Mouse (Mus musculus): ENCODE measurements around the gene Ocrl. TPM values are rescaled to one million over a fixed set of nuclear protein-coding genes. Genes with fewer than 3 reads are reported as not detected.

Gene Ocrl
- polyA plus RNA-seq, 1 experiment from 2014 or later, result 35.3 TPM

DNA sequence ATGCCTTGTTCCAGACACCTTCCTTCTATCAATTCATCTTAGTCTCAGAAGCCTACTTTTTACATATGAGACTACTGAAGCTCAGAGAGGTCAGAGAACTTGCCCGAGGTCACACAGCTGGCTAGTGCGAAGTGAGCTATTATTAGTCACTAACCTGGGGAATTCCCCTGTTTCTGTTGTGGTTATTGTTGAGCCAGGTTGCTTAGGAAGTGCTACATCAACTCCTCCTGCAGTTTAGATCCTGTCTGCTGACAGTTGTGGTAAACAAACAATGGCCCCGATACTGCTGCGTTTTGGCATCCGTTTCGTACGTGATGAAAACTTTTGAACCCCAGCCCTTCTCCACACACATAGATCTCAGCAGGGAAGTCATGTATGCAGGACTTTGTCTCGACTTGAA, 86.2 kb downstream of the Ocrl start:
- no peak overlapping the region for H3K4me3 ChIP-seq (ENCODE audit: low read depth, low read length)
- no peaks in the 10 kb centered on the region for H3K9me3 ChIP-seq (replicated peaks; ENCODE audit: control insufficient read depth, low read length, poor library complexity, severe bottlenecking)
- 86% methylated on average over 8 of the region's 8 CpGs for WGBS
- H3K27ac ChIP-seq (ENCODE audit: low read length), result no peak overlapping the region
- ATAC-seq, result no peak
- no peaks in the 10 kb centered on the region for H3K27me3 ChIP-seq (ENCODE audit: control insufficient read depth, insufficient read depth, low read depth, low read length)
- no peak overlapping the region for H3K4me2 ChIP-seq (ENCODE audit: low read length)
- H3K9ac ChIP-seq (ENCODE audit: low read depth, low read length), result no peak overlapping the region
- H3K36me3 ChIP-seq (ENCODE audit: control insufficient read depth, insufficient read depth, low read length), result no peaks in the 10 kb centered on the region
- no peaks in the 10 kb centered on the region for H3K4me1 ChIP-seq (ENCODE audit: control insufficient read depth, insufficient read depth, low read length)

DNA sequence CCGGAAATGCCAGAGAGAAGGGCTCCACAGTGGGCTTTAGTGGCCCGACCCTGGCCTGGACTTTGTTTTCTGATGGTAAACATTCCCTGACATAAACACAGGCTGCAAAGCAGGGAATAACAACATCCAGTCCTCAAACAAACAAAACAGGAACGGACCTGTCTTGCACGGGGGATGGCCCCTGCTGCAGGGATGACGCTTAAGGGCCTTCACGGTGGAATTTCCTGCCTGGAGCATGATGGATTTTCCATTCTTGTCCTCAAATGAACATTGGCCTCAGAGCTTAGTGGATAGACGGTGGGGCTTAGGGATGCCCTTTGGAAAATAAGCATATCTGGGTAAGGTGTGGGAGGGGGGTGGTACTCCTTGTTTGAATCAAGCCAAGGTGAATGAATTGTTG, 89.0 kb downstream of the Ocrl start:
- WGBS, result 87% methylated on average over 7 of the region's 7 CpGs

DNA sequence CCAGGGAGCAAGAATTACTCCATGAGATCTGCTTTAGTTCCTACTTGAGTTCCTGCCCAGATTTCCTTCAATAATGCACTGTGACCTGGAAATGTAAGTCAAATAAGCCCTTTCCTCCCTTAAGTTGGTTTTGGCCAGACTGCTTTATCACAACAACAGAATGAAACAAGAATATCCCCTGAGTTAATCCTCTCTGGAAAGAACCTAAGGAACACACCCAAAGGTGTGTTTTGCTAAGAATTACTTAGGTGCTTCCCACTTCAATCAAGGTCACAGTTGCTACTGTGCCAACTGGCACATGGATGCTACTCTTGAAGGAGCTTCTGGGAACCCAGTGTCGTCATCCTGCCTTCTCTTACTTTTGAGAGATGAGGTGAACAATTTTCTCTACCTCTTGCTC, 92.6 kb downstream of the Ocrl start:
- Histone ChIP-seq H3K4me1 (ENCODE audit: control insufficient read depth, insufficient read depth, low read length) (no peaks in the 10 kb centered on the region), H3K4me2 (ENCODE audit: low read length) (no peak overlapping the region), H3K36me3 (ENCODE audit: control insufficient read depth, insufficient read depth, low read length) (no peaks in the 10 kb centered on the region), H3K9me3 (replicated peaks; ENCODE audit: control insufficient read depth, low read length, poor library complexity, severe bottlenecking) (no peaks in the 10 kb centered on the region), H3K27me3 (ENCODE audit: control insufficient read depth, insufficient read depth, low read depth, low read length) (no peaks in the 10 kb centered on the region), H3K9ac (ENCODE audit: low read depth, low read length) (no peak overlapping the region), H3K27ac (ENCODE audit: low read length) (no peak overlapping the region), H3K4me3 (ENCODE audit: low read depth, low read length) (no peak overlapping the region)
- no peak for ATAC-seq
- 73% methylated on average over 1 of the region's 1 CpGs for WGBS

More for the DNA sequence above, 89.0 kb downstream of the Ocrl start:
- no peak overlapping the region for H3K4me2 ChIP-seq (ENCODE audit: low read length)
- no peaks in the 10 kb centered on the region for H3K27me3 ChIP-seq (ENCODE audit: control insufficient read depth, insufficient read depth, low read depth, low read length)
- no peak overlapping the region for H3K4me3 ChIP-seq (ENCODE audit: low read depth, low read length)
- no peak overlapping the region for H3K9ac ChIP-seq (ENCODE audit: low read depth, low read length)
- H3K4me1 ChIP-seq (ENCODE audit: control insufficient read depth, insufficient read depth, low read length), result no peaks in the 10 kb centered on the region
- no peak for ATAC-seq
- no peaks in the 10 kb centered on the region for H3K36me3 ChIP-seq (ENCODE audit: control insufficient read depth, insufficient read depth, low read length)
- H3K27ac ChIP-seq (ENCODE audit: low read length), result no peak overlapping the region
- no peaks in the 10 kb centered on the region for H3K9me3 ChIP-seq (replicated peaks; ENCODE audit: control insufficient read depth, low read length, poor library complexity, severe bottlenecking)

DNA sequence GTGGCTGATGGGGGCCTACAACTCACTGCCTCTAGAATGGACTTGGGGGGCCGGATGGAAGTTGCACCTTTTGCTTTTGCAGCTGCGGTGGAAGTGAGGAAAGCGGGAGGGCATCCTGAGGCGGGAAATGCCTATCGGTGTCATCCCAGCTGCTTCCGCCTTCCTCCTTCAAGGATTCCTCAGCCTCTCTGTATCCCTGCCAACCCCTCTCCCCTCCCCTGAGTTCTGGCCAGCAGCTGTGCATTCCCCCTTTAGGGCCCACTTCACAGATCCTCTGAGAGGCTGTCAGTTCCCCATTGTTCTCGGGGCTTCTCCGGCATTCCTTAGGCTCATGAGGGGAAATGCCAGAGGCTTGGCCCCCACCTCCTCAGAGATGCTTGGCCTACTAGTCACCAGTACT, 93.9 kb downstream of the Ocrl start:
- no peaks in the 10 kb centered on the region for H3K36me3 ChIP-seq (ENCODE audit: control insufficient read depth, insufficient read depth, low read length)
- ATAC-seq, result no peak
- H3K4me3 ChIP-seq (ENCODE audit: low read depth, low read length), result no peak overlapping the region
- no peaks in the 10 kb centered on the region for H3K4me1 ChIP-seq (ENCODE audit: control insufficient read depth, insufficient read depth, low read length)
- no peak overlapping the region for H3K27ac ChIP-seq (ENCODE audit: low read length)
- 63% methylated on average over 8 of the region's 8 CpGs for WGBS
- no peaks in the 10 kb centered on the region for H3K27me3 ChIP-seq (ENCODE audit: control insufficient read depth, insufficient read depth, low read depth, low read length)
- H3K9me3 ChIP-seq (replicated peaks; ENCODE audit: control insufficient read depth, low read length, poor library complexity, severe bottlenecking), result no peaks in the 10 kb centered on the region
- no peak overlapping the region for H3K4me2 ChIP-seq (ENCODE audit: low read length)
- no peak overlapping the region for H3K9ac ChIP-seq (ENCODE audit: low read depth, low read length)

GRCm38 (mm10) chrX:48011656-48012055, 99.5 kb downstream of the Ocrl start:
- no peak overlapping the region for H3K27ac ChIP-seq (ENCODE audit: low read length)
- H3K4me1 ChIP-seq (ENCODE audit: control insufficient read depth, insufficient read depth, low read length), result peaks cover 6% of the 10 kb centered on the region; the same call in 1 of the 2 replicates
- no peaks in the 10 kb centered on the region for H3K9me3 ChIP-seq (replicated peaks; ENCODE audit: control insufficient read depth, low read length, poor library complexity, severe bottlenecking)
- no peak for ATAC-seq
- H3K9ac ChIP-seq (ENCODE audit: low read depth, low read length), result no peak overlapping the region
- H3K36me3 ChIP-seq (ENCODE audit: control insufficient read depth, insufficient read depth, low read length), result no peaks in the 10 kb centered on the region
- no peaks in the 10 kb centered on the region for H3K27me3 ChIP-seq (ENCODE audit: control insufficient read depth, insufficient read depth, low read depth, low read length)
- H3K4me3 ChIP-seq (ENCODE audit: low read depth, low read length), result no peak overlapping the region
- H3K4me2 ChIP-seq (ENCODE audit: low read length), result no peak overlapping the region
- 87% methylated on average over 3 of the region's 3 CpGs for WGBS

Other genes starting within 250 kb of the Ocrl start
- 39.5 and 44.5 TPM in 2 replicates for gene Smarca1, start 19.4 kb upstream of the Ocrl start, polyA plus RNA-seq (2015; fragmentation: Nextera tagmentation; extraction: Ambion mirVana)
- gene Apln, start 122.5 kb downstream of the Ocrl start, polyA plus RNA-seq (2015; fragmentation: Nextera tagmentation; extraction: Ambion mirVana), result 4.5 and 4.6 TPM in 2 replicates
- gene Xpnpep2, start 196.3 kb downstream of the Ocrl start, polyA plus RNA-seq (2015; fragmentation: Nextera tagmentation; extraction: Ambion mirVana), result 0.55 and 0.84 TPM in 2 replicates
- gene Sash3, start 234.0 kb downstream of the Ocrl start, polyA plus RNA-seq (2015; fragmentation: Nextera tagmentation; extraction: Ambion mirVana), result 0.65 and 1.2 TPM in 2 replicates